Mouse (Mus musculus): ENCODE results near the gene 3110082I17Rik. TPM values are rescaled to one million over a fixed set of nuclear protein-coding genes. Genes with fewer than 3 reads are reported as not detected.

Gene 3110082I17Rik
- polyA plus RNA-seq, 1 experiment, result 0.97 TPM

DNA sequence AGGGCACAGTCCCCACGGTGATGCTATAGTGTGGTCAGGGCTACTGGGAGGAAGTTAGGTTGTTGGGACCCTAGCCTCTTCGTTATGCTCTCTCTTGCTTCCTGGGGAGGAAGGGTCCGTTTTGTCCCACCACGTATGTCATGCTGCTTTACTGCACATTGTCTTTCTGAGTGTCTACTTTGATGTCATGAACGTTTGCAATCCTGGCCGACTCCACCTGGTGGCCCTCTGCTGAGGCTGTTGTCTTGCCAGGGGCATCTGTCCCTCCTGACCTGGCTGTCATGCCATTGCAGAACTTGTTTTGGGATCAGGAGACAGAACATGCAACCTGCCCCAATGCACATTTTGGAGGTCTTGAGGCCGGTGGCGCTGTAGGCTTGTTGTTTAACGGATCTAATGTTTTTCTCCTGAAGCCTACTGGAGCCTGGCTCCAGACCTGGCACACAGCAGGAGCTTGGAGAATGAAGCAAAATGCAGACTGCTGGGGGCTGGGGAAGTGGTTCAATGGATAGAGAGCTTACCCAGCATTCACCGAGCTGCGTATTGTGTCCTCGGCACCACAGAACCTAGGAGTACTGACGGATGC, 134.1 kb downstream of the 3110082I17Rik start:
- Histone ChIP-seq H3K4me3 (replicated peaks) (no peak overlapping the region), H3K27me3 (ENCODE audit: control insufficient read depth) (peaks cover 27% of the 10 kb centered on the region)

DNA sequence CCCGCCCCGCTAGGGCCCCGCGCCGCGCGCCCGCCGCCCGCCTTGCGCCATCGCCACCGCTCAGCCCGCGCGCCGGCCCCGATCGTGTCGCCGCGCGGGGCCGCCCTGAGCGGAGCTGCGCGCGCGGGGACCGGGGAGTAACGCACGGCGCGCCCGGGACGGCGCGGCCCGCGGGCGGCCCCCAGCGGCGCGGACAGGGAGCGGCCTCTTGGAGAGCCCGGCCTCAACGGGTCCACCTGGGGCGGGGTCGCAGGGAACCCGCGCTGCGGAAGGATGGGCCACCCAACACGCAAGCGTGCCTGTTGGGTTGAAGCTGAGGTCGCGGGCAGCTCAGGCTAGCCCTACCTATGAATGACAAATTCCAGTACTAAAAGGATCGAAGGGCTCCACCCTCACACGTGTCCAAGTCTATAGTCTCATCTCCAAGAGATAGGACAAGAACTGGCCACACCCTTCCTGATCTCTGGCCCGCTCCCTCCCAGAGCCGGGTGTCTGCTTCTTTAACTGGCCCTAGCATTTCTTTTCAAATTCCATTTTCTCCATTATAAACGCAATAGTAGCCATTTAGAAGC, 134.8 kb downstream of the 3110082I17Rik start, which contains the start of gene Adap1:
Gene Adap1 (minus strand): TSS at position 228 of the 572 bp plus-strand sequence.
- Histone ChIP-seq H3K4me3 (replicated peaks) (peak within 1 kb of the TSS; percentile 60), H3K4me1 (ENCODE audit: control insufficient read depth) (peaks cover 19% of the 10 kb centered on the region), H3K9me3 (ENCODE audit: control insufficient read depth, low read length) (no peaks in the 10 kb centered on the region), H3K27me3 (ENCODE audit: control insufficient read depth) (peaks cover 27% of the 10 kb centered on the region), H3K36me3 (ENCODE audit: control insufficient read depth) (no peaks in the 10 kb centered on the region)
- no peak for TF ChIP-seq TAL1 (IDR thresholded peaks at IDR 0.05; ENCODE audit: low read length)
- TF ChIP-seq GATA1 (IDR thresholded peaks at IDR 0.05; ENCODE audit: low read length), result no peak

More for the DNA sequence above, 134.1 kb downstream of the 3110082I17Rik start:
- Histone ChIP-seq H3K36me3 (ENCODE audit: control insufficient read depth) (no peaks in the 10 kb centered on the region), H3K9me3 (ENCODE audit: control insufficient read depth, low read length) (no peaks in the 10 kb centered on the region), H3K4me1 (ENCODE audit: control insufficient read depth) (peaks cover 19% of the 10 kb centered on the region)
- TF ChIP-seq GATA1 (IDR thresholded peaks at IDR 0.05; ENCODE audit: low read length) (no peak), TAL1 (IDR thresholded peaks at IDR 0.05; ENCODE audit: low read length) (no peak)

DNA sequence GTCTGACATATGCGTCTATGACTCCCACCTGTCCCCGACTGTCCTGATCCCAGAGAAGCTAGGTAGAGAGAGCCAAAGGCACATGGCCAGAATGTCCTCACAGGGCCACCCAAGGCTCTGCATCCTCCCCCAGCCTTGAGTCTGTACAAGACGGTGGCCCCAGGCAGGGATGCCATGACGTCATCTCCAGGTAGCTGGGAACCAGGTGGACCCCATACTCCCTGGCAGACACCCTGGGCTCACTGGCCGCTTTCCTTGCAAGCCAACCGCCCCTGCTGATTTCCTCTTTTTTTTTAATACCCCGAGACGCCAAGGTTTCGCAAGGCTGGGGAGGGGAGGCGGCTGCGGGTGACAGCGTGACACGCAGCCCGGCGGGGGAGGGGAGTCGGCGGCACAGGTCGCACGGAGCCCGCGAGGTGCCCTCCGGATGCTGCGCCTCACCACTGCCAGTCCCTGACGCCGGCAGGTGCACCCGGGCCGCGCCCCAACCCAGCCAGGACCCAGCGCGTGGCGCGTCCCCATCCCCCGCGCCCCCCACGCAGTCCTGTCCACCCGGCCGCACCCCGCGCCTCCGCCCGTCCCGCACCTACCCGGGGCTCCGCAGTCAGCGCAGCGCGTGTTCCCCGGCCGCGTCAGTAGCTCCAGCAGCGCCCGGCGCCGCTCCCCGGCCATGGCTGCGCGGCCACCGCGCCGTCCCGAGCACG, 135.5 kb downstream of the 3110082I17Rik start:
- H3K27me3 ChIP-seq (ENCODE audit: control insufficient read depth), result peaks cover 27% of the 10 kb centered on the region
- H3K9me3 ChIP-seq (ENCODE audit: control insufficient read depth, low read length), result no peaks in the 10 kb centered on the region
- peaks cover 19% of the 10 kb centered on the region for H3K4me1 ChIP-seq (ENCODE audit: control insufficient read depth)
- TF ChIP-seq GATA1 (IDR thresholded peaks at IDR 0.05; ENCODE audit: low read length), result no peak
- no peak for TF ChIP-seq TAL1 (IDR thresholded peaks at IDR 0.05; ENCODE audit: low read length)
- no peaks in the 10 kb centered on the region for H3K36me3 ChIP-seq (ENCODE audit: control insufficient read depth)
- H3K4me3 ChIP-seq (replicated peaks), result peak overlapping the region; percentile 60

DNA sequence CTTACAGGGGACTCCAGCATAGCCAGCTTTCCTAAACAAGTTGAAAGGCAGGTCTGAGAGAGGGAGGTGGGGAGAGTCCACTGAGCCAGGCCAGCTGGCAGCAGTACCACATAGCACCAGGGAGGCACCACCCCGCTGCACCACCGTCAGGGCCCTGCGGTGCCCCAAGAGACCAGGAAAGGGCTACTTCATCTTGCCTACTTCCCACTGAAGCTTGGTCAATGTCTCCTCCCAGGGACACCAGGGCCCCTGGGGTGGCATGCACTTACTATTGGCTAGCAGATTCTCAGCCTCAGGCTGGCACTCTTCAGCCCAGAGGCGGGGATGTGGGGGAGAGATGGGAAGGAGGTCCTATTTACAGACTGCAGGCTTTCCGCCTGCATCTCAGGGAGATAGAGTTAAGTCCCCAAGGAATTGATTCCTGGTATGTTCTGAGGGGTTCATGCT, 136.3 kb downstream of the 3110082I17Rik start:
- Histone ChIP-seq H3K27me3 (ENCODE audit: control insufficient read depth) (peaks cover 27% of the 10 kb centered on the region), H3K36me3 (ENCODE audit: control insufficient read depth) (no peaks in the 10 kb centered on the region), H3K4me1 (ENCODE audit: control insufficient read depth) (peaks cover 19% of the 10 kb centered on the region), H3K9me3 (ENCODE audit: control insufficient read depth, low read length) (no peaks in the 10 kb centered on the region), H3K4me3 (replicated peaks) (no peak overlapping the region)
- TF ChIP-seq TAL1 (IDR thresholded peaks at IDR 0.05; ENCODE audit: low read length) (no peak), GATA1 (IDR thresholded peaks at IDR 0.05; ENCODE audit: low read length) (no peak)

DNA sequence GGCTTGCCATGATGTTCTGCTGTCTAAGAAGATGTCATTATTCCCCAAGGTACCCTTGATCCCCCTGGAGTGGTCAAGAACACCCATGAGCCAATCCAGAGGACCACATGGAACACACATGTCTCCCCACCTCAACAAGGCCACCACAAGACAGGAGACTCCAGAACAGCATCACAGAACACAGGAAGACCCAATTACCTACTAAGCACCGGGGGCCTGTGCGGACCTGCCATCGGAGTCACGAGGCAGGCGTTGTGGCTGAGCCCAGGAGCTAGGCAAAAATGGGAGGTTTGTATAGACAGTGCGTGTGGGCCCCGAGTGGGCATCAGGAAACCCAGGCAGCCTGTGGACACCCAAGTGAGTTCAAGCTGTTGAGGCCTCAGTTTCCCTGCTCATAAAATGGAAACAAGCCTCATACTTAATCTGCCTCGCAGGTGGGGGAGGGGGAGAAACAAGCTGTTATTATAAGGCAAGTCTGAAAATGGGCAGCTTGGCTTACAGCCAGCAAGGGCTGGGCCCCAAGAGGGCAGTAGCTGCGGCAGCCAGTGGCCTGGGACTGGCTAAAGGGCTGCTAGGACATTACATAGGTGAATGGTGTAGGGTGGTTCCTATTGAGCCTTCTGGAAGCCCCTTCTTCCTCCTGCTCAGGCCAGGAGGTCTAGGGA, 136.9 kb downstream of the 3110082I17Rik start:
- TF ChIP-seq GATA1 (IDR thresholded peaks at IDR 0.05; ENCODE audit: low read length) (no peak), TAL1 (IDR thresholded peaks at IDR 0.05; ENCODE audit: low read length) (no peak)
- Histone ChIP-seq H3K27me3 (ENCODE audit: control insufficient read depth) (peaks cover 27% of the 10 kb centered on the region), H3K4me3 (replicated peaks) (no peak overlapping the region), H3K4me1 (ENCODE audit: control insufficient read depth) (peaks cover 19% of the 10 kb centered on the region), H3K9me3 (ENCODE audit: control insufficient read depth, low read length) (no peaks in the 10 kb centered on the region), H3K36me3 (ENCODE audit: control insufficient read depth) (no peaks in the 10 kb centered on the region)

DNA sequence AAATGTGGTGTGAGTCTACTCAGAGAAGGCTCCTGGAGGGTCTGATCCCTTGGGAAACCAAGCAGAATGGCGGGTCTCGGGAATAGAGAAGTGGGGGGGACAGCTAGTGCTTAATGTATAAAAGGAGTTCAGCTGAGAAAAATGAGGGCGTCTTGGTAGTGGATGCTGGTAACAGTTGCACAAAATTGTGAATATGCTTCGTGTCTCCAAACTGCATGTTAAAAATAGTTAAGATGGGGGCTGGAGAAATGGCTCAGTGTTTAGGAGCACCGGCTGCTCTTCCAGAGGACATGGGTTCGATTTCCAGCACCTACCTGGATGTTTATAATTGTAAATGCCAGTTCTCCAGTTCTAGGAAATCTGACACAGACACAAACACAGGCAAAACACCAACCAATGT, 139.0 kb downstream of the 3110082I17Rik start:
- Histone ChIP-seq H3K36me3 (ENCODE audit: control insufficient read depth) (no peaks in the 10 kb centered on the region), H3K27me3 (ENCODE audit: control insufficient read depth) (peaks cover 27% of the 10 kb centered on the region), H3K9me3 (ENCODE audit: control insufficient read depth, low read length) (no peaks in the 10 kb centered on the region), H3K4me3 (replicated peaks) (no peak overlapping the region), H3K4me1 (ENCODE audit: control insufficient read depth) (peaks cover 19% of the 10 kb centered on the region)
- TF ChIP-seq TAL1 (IDR thresholded peaks at IDR 0.05; ENCODE audit: low read length) (no peak), GATA1 (IDR thresholded peaks at IDR 0.05; ENCODE audit: low read length) (no peak)

DNA sequence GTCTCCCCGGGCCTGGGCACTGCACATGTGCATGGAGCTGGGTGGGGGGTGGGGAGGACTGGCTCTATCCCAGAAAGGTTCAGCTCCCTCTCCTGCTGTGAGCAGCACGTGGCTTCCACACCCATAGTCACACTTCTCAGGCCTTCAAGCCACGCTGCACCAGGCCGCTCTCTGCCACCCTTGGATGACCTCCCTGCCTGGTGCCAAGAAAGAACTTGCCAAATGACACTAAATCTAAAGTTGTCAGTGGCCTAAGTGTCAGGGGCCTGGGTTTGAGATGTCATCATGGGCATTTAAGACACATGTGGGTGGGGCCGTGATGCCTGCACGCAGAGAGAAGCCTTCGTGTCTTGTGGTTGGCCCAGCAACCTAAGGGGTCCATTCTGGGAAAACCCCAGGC, 139.9 kb downstream of the 3110082I17Rik start:
- Histone ChIP-seq H3K4me3 (replicated peaks) (no peak overlapping the region), H3K36me3 (ENCODE audit: control insufficient read depth) (no peaks in the 10 kb centered on the region), H3K4me1 (ENCODE audit: control insufficient read depth) (peaks cover 11% of the 10 kb centered on the region), H3K9me3 (ENCODE audit: control insufficient read depth, low read length) (no peaks in the 10 kb centered on the region), H3K27me3 (ENCODE audit: control insufficient read depth) (peaks cover 19% of the 10 kb centered on the region)
- no peak for TF ChIP-seq GATA1 (IDR thresholded peaks at IDR 0.05; ENCODE audit: low read length)
- no peak for TF ChIP-seq TAL1 (IDR thresholded peaks at IDR 0.05; ENCODE audit: low read length)

DNA sequence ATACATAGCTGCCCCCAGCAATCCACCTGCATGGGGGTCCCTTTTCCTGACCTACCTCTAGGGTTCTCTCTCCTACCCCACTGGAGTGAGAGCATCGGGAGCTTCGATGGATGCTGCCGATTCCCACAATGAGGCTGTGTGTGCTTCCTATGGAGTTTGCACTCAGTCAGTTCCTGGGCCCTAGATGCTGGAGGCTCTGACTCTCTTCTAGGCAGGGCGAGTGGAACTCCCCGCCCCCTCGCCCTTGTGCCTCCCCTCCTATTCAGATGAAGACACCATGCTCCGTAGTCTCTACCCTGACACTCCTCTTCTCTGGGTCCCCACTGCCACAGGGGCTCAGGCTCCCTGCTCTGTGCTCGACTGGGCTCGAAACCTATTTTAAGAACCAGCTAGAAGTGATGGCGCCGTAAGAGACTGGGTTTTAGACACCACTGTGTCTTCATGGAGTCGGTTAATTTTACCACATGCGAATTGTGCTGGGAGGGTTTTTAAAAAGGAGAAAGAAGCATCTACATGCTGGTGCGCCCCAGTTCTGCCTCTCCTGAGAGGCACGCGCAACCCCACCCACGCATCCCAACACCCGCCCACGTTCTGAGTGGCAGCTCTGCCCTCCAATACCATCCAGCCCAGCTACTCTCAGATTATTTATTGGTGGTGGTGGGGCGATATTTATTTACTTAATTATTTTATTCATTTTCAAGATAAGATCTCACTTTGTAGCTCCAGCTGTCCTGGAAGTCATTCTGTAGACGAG, 142.4 kb downstream of the 3110082I17Rik start:
- Histone ChIP-seq H3K4me1 (ENCODE audit: control insufficient read depth) (peaks cover 5% of the 10 kb centered on the region), H3K27me3 (ENCODE audit: control insufficient read depth) (no peaks in the 10 kb centered on the region; the same call in 1 of the 2 replicates), H3K9me3 (ENCODE audit: control insufficient read depth, low read length) (no peaks in the 10 kb centered on the region), H3K4me3 (replicated peaks) (no peak overlapping the region), H3K36me3 (ENCODE audit: control insufficient read depth) (no peaks in the 10 kb centered on the region)
- TF ChIP-seq GATA1 (IDR thresholded peaks at IDR 0.05; ENCODE audit: low read length) (no peak), TAL1 (IDR thresholded peaks at IDR 0.05; ENCODE audit: low read length) (no peak)

Data from erythroblast, embryonic 14.5 days (primary cell).